Mouse (Mus musculus) adrenal gland, adult 2 months (tissue): Measurements from ENCODE around the gene Cel. TPM values are rescaled to one million over a fixed set of nuclear protein-coding genes. Genes with fewer than 3 reads are reported as not detected.

ENCODE experiments used
- DNase-seq: peaks from one replicate; pipeline ENCODE4 v3.0.0; 2021
- long read RNA-seq: library from polyadenylated mRNA; stranded (forward); transcript quantifications from one replicate; pipeline ENCODE4 v2.0.0, GENCODE M21; 2021
- polyA plus RNA-seq: library from polyadenylated mRNA; depleted of rRNA; stranded (reverse); fragments of >200 nt; gene quantifications from 2 replicates; pipeline ENCODE4 v1.2.3, GENCODE M21; 2012; rRNA removed
- total RNA-seq, 2 experiments: library from RNA; stranded (reverse); gene quantifications; 2 replicates each; pipeline ENCODE4 v1.2.3; 2021

Cel gene
- under 1 TPM in 1 of 2 experiments, not detected in 1; 0.14 TPM for total RNA-seq
- polyA plus RNA-seq = 0.06 TPM in 1 of 2 replicates, not detected in the other
- long read RNA-seq = 0 reads

- DNase-seq = no peak
Observed at GRCm38 (mm10) chr2:28563303-28563702, at the start of gene Cel. TSS of gene Cel (minus strand) at chr2:28563403.

DNA sequence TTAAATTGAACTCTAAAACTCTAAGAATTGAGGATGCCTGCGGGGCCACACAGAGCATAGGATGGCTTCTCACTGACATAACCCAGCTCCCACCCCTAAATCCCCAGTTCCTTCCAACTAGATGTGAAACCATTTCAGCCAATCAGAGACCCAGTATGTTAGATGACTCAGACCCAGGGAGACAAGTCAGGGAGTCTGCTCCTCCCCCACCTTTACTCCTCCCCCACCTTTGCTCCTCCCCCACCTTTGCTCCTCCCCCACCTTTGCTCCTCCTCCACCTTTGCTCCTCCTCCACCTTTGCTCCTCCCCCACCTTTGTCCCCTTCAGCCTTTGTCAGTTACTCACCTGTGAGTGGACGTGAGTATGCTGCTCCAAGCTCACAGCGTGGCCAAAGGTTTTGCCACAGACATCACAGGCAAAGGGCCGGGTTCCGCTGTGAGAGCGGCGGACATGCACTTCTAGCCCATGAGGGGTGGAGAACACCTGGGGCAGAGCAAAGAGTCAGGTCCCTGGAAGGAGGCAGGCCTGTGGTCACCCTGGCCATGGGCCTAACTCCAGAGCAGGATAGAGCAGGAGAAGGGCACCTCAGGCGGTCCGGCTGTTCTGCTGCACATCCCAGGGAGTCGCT, 49.3 kb upstream of the Cel start:
- no peak for DNase-seq

DNA sequence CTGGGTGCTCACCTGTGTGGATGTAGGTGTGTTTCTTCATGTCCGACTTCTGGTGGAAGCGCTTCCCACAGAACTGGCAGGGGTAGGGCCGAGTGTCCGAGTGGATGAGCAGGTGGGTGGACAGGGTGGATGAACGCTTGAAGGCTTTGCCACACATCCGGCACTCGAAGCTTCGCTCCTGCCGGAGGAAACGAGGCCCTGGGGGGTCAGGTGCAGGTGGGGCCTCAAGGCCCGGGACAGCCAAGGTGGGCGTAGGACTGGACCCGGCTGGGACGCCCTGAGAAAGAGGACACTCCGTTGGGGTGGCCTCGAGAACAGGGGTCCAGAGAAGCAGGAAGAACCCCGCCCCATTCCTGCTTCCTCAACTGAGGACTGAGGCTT, 48.2 kb upstream of the Cel start:
- DNase-seq = no peak

GRCm38 (mm10) chr2:28610716-28611406, 47.7 kb upstream of the Cel start:
- no peak for DNase-seq

GRCm38 (mm10) chr2:28609851-28610250, 46.6 kb upstream of the Cel start:
- DNase-seq = no peak

DNA sequence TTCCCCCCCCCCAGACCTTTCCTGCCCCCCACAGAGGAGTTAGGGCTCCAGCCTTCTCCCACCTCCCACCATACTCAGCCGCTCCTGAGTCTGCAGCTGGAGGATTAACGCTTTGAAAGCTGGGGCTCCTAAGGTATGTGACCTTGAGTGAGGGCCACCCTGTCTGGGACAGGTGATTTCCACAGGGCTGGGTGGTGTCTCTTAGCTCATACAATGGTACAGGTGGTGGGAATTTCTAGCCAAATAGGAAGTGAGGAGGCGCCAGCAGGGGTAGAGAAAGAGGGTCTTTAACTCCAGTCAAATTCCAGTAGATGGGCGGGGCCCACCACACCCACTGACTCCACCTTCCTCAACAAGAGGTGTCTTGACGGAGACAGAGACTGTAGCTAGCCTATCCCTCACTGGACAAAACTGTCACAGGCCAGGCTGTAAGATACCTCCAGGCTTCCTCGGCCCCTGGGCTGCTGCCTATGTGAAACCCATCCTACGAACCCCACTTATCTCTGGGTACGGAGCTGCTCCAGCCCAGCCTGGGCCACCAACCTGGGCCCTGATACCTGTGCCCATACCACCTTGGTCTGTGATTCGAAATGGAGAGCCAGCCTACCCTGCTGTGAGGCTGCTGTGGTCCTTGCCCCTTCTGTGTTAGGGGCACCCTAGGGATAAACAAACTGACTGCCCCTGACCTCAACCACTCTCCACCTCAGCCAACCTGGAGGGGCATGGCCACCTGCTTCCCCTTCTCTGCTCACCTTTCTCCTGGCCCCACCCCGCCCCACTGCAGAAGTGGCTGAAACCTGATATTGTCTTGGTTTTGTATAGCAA, 44.4 kb upstream of the Cel start:
- DNase-seq = no peak

- DNase-seq = no peak
Observed at GRCm38 (mm10) chr2:28606601-28607340, 43.6 kb upstream of the Cel start.

DNA sequence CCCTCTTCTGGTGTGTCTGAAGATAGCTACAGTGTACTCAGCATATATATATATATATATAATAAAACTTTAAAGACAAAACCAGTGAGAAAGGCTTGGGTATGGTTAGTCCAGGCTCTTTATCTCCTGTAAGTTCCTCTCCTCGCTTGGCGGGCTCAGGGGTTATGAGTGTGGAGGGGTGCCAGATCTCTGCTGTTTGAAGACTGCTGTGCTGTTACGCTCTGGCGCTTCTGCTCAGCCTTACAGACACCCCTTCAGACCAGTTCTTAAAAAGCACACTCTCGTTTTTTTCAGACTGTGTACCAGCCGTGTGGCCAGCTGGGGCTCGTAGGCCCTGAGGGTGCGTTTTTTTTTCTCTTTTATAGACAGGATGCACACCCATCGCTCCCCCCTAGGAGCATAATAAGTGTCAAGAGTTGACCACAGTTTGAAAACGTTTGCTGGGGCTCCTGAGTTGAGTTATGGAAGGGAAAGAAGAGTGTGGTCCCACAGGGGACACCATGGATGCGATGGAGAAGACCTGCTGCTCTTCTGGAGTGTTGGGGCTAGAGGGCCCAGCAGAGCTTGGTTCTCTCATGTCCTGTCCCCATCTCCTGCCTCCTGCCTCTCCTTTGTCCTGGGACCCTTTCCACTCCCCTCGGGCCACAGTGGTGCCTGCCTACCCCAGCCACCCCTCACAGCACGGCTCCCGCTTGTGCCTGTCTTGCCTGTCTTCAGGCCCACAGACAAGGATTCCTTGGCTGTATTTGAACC, 42.8 kb upstream of the Cel start:
- DNase-seq = no peak

DNA sequence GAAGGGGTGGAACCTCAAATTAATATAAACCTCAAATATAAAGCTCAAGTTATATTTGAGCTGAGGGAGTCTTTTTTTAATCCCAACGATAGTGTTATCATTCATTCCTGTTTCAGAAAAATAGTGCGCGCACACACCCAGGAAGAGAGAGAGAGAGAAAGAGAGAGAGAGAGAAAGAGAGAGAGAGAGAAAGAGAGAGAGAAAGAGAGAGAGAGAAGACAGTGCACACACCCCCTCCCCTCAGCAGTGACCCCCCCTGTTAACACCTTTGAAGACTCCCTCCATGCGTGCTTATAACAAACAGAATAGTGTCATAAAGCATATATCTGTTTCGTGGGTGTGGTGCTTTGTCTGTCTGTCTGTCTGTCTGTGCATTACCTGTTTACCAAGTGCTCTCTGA, 40.3 kb upstream of the Cel start:
- no peak for DNase-seq

- DNase-seq = no peak
Observed at GRCm38 (mm10) chr2:28601720-28602590, 38.8 kb upstream of the Cel start.

- no peak for DNase-seq
Observed at GRCm38 (mm10) chr2:28599569-28599900, 36.3 kb upstream of the Cel start.

DNA sequence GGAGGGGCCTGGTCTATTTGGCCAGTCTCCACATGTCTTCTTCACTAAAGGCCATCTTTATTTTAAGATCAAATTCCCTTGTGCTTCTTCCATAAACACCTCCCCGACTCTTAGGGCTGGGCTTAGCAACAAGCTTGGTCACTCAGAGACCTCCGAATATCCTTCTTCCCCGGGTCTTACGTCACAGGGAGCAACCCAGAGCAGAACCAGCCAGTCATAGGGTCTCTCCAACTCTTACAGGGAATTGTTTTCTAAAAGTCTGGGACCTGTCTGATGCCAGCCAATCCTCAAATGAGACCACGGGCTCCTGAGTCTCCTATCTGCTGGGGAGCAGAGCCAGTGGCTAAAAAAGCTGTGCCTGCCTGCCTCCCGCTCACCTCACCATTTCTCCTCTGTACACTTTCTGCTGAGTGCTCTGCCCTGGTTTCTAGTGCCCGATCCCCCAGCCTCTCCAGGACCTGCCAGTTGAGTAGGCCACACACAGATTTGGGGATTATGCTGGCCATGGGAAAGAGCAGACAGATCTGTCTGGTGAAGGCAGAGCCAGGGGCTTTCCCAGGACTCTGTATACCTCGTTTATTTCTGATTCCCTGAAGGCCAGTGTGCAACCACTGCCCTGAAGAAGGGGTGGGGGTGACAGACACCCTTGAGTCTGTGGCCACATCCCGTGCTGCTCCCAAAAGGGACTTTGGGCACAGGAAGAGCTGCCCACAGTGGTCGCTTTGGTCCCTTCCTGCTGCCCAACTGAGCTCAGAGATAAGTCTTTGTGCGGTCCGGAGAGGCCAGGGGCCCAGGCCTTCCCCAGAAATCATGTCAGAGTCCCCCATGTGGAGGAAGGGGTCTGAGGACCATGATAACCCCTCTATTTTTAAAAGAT, 35.7 kb upstream of the Cel start:
- no peak for DNase-seq

GRCm38 (mm10) chr2:28597733-28598547, 34.7 kb upstream of the Cel start:
- no peak for DNase-seq

DNA sequence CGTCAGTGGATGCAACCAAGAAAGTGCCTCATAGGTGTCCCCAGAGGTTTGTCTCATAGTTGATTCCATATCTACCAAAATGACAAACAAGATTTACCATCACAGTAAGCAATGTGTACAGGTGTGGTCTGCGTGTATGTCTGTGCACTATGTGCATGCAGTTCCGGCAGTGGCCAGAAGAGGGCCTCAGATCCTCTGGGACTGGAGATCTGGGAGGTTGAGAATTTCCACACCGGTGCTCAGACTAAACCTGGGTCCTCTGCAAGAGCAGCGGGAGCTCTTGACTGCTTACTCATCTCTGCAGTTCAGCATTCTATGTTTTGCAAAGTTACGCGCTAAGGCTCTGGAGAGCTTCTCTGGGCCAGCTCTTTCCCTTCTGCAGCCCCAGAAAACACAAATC, 33.8 kb upstream of the Cel start:
- no peak for DNase-seq

DNA sequence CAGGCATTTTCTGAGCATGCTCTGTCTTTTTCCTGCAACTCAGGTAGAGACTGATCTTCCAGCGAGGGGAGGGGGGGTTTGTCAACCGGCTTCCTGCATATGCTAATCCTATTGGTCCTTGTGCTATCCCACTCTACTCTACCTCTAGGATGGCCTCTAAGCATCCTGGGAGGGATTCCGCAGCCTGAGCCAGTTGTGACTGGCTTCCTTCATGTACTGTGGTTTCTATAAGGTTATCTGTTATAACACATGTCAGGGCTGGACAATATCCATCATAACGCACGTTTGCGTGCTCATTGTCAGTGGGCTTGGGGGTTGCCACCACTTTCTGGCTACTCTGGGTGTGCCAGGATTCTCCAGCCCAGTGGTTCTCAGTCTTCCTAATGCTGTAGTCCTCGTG, 32.8 kb upstream of the Cel start:
- no peak for DNase-seq

- DNase-seq = peak; percentile 68
Observed at GRCm38 (mm10) chr2:28592809-28593208, 29.6 kb upstream of the Cel start.

- DNase-seq = no peak
Observed at GRCm38 (mm10) chr2:28591479-28591878, 28.3 kb upstream of the Cel start.

DNA sequence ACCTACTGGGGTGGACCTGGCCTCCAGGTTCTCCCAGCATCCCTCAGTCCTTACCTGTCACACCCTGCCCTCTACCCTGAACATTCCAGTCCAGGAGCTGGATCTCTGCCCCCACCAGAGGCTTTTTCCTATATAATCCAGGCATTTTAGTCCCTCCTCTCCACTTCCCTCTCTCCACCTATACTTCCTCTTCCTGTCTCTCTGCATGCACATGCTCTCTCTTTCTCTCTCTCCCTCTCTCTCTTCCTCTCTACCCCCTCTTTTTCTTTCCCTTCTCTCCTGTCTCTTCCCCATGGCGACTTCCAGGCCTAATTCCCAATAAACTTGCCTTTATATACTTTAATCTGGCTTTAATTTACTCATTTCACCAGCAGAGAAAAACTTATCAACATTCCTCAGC, 25.4 kb upstream of the Cel start:
- no peak for DNase-seq

GRCm38 (mm10) chr2:28585730-28586129, 22.5 kb upstream of the Cel start:
- no peak for DNase-seq
